Mouse (Mus musculus) megakaryocyte-erythroid progenitor cell, adult 5-6 weeks (primary cell): Measurements from ENCODE around the gene Baiap2. TPM values are rescaled to one million over a fixed set of nuclear protein-coding genes. Genes with fewer than 3 reads are reported as not detected.

Experiments used
- ATAC-seq: replicated peaks from 2 replicates; pipeline ENCODE4 v1.8.0; 2016; ENCODE audit warnings: mild to moderate bottlenecking, inconsistent platforms; ENCODE audit not compliant: severe bottlenecking, poor library complexity, low FRiP score, low TSS enrichment
- total RNA-seq, 2 experiments: library from RNA; stranded (forward) in 1 of 2; stranded (reverse) in 1 of 2; fragments of 200-1000, 215-1000 nt in 1 of 2; fragments of >200 nt in 1 of 2; fragmentation: Nextera tagmentation in 1 of 2; gene quantifications; 2 replicates each; pipeline ENCODE4 v1.2.3; 2014 to 2017

Baiap2 gene
- total RNA-seq (2014; fragmentation: Nextera tagmentation) (1.0 and 2.3 TPM in 2 replicates), total RNA-seq (2017) (1.5 and 17.7 TPM in 2 replicates)

DNA sequence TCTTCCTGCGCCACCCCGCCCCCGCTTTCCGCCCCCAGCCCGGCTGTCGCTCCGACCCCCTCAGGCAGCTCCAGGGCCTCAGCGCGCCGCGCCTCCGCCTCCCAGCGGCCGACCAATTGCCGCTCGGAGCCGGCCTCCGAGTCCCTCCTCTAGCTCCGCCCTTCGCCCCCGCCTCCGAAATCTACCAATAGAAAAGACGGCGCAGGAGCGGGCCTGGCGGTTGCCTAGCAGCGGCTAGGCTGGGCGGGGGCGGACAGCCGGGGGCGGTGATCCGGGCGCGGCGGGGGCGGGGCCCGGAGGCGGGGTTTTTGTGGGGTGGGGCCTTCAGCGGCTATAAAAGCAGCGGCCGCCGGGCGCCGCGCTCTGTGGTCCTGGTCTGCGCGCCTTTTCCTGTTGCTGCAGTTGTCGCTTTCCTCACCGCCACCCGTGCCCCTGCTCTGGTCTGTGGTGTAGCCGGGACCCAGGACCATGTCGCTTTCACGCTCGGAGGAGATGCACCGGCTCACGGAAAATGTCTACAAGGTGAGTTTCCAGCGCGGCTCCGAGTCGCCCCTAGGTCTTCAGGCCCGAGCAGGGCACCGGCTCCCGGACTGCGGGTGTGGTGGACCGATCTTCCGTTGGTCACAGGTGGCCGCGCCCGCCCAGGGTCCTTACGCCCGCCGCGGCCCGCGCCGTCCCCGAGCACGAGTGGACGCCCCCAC lies at the start of gene Baiap2:
Gene Baiap2, plus strand, starts transcription at position 37 of the 701 bp plus-strand sequence.
- ATAC-seq, result peak; percentile 93

DNA sequence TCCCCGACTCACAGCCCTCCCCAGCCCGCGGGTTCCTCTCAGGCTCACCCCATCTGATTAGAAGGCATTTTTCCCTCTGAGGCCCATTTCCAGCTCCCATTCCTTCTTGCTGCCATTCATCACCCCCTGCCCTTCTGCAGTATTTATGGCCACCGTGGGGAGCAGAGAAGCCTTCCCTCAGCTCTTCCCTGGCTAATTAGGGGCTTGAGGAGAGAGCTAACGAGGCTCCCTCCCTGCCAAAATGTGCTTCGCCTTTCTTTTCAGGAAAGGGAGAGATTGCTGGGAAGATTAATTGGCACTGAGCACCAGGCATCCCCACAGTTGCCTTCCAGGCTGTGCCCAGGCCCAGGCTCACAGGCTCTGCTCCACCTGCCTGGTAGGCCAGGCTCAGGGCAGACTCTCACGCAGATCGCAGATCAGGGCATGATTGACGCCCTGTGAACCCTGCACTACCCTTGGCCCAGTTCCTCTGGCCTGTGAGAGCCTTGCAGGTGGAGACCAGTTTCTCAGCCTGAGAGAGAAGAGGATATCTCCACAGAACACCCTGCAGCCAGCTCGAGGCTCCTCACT lies 48.8 kb upstream of the Baiap2 start:
- ATAC-seq, result no peak

DNA sequence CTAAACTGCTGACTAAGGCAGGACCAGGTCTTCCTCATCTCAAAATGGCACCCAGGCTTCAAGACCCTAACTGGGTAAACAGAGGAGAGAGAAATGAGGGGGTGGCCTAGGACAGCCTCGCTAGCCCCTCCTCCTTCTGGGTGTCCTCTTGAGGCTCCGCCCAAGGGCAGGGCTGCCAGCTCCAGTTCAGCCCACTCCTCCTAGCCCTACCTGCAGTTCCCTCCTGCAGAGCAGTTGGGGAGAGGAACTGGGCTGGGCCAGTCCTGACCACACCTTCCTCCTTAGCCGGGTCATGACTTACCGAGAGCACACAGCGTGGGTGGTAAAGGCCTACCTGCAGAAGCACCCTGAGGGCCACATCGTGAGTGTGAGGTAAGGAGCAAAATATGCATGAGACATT lies 47.9 kb upstream of the Baiap2 start:
- no peak for ATAC-seq

DNA sequence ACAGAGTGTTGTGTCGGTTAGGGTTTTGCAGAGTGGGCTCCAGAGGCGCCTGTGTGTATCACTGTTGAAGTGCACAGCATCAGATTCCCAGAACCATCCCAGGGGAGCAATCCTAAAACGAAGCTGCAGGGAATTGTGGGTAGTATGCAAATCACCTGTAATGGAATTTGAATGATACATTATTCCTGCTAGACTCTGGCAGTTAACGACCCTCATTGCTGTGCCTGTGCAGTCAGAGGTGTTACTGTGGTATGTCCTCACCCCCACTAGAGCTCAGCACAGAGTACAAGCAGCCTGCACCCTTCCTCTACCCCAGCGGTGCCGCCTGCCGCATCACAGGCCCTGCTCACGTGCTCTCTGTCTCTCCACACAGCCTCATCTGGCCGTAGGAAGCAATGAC lies 45.5 kb upstream of the Baiap2 start:
- ATAC-seq, result no peak

DNA sequence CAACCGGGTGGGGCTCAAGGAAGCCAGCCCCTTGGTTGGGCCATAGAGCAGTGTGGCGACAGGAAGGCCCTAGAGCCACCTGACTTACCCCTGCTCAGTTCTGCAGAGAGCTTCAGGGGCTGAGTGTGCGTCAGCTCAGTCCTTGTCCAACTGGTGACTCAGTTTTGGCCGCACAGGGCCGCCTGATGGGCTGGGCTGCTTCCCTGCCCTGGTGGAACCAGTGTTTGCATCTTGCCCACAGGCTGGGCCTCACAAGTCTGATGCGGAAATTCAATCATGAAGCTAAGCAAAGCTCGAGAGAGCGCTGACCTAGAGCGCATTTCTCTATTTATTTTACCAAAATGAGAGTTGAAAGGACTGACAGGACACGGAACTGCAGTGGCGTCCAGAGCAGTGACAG lies 43.6 kb upstream of the Baiap2 start:
- ATAC-seq, result no peak

DNA sequence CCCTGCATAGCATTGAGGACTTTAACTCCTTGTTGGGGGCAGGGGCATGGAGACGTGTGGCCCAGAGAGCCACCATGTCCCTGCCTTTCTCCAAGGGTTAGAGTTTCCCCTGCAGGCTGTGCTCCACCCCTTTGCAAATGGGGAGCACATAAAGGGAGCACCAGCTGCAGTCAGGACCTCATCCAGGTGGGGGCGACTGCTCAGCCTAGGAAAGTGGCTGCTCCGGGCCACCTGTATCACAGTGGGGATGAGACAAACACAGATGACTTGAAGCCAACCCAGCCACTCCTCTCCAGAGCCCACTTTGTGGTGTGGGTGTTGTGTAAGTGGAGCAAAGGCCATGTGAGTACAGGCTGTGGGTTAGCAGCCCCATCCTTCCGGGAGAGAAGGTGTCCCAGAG lies 41.4 kb upstream of the Baiap2 start:
- no peak for ATAC-seq

DNA sequence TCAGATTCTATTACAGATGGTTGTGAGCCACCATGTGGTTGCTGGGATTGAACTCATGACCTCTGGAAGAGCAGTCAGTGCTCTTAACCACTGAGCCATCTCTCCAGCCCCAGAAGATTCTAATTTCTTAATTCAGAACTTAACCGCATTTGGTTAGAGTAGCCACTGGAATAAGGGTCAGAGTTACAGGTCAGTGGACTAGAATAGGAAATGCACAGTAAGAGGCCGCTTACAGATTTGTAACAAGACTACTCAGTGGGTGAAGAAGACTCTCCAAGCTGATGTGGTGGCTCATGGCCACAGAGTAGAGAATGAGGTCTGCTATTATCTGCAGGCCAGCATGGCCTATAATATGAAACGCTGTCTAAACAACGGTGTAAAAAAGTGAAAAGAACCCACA lies 39.7 kb upstream of the Baiap2 start:
- no peak for ATAC-seq

DNA sequence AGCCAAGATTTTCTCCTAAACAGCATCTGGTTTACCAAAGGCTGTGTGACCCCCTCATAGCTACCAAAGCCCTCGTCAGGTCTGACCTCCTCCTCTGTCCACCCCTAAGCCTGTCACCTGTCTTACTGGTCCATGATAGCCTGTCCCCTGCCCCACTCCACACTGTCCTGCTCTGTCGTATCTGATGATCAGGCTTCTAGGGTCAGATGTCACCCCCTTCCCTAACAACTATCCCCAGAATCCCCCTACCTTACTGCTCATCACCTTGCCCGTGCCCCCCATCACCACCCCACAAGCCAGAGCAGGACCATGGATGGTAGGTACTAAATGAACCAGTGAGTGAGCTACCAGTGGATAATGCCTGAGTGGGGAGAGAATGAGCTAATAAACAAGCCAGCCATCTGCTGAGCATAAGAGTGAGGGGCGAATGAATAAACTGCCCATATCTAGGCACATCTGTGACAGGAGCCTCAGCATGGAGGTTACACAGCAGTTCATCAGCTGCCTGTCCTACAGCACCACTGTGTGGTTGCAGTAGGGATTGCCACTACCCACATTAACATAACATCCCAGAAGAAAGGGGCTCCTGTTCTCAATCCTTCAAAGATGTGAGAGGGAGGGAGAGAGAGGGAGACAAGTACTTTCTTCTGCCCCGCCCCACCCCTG lies 37.8 kb upstream of the Baiap2 start:
- peak; percentile 74 for ATAC-seq

DNA sequence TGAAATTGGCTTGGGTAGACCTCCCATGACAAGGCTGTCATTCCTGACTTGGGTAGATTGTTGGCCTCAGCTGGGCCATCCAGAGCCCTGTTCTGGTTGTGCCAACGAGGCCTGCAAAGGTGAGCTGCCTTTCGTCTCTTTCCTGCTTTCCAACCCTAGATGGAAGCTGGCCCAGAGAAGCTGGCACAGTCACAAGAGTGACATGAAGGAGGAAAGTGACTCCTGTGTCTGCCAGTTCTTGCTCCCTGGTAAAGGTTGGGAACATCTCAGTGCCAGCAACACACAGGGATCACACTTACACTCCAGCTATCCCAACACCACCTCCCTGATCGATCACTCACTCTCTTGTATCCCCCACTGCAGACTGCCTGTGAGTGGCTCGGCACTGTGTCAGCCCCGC lies 36.8 kb upstream of the Baiap2 start:
- no peak for ATAC-seq

DNA sequence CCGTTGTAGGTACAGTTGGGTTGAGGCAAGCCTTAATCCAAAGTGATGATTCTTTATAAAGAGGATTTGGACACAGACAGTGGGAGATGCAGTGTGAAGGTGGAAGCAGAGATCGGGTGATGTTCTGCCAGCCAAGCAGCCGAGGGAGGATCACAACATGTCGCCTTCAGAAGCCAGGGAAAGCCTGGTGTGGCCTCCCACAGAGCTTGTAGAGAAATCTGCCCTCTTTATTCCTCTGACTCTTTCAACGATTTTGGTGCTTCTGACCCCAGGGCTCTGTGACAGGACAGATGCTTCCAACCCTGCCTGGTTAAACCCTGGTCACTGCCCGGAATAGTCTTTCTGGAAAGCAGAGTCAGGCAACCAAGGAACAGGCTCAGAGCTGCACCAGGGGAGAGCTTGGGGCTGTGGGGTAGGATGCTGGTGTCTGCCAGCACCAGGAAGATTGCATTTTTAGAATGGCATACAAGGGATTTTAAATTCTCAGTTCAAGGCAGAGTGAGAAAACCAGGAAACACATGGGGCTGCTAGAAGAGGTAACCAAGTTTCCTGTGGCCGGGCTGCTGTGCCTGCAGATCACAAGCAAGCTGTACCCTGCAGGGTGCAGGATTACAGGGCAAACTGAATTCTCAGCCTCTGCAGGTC lies 35.4 kb upstream of the Baiap2 start:
- ATAC-seq, result no peak

DNA sequence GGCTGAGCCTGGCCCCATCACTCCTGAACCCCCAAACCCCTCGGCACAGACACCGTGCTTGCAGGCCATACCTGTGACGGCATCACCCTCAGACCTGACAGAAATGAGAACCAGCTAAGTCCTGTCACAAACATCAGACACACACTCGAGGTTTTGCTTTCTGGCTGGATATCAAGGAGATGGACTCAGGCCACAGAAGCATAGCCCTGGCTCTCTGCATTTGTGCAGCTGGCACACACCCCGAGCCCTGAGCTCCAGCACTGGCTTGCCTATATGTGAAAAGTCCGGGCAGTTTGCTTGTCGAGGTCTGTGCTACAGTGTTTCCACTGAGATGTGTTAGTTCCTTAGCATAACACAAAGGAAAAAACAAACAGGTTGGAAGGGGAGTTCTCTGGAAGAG lies 34.9 kb upstream of the Baiap2 start:
- no peak for ATAC-seq

DNA sequence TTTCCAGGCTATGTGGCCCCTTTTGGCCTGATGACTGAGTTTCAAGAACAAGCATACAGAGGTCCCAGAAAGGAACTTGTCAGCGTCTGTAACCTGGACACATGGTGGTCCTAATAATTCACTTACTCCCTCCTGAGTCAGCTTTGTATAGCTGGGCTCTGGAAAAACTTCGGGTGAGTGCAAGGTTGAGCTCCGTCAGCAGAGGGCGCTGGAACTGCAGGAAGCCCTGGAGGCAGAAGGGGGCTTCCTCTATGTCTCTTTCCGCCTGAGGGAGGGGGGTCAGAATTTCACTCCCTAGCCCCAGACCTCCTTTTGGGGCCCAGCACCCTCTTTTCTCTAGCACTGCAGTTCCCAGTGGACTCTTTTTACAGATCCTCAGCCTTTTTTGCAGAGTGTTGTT lies 33.1 kb upstream of the Baiap2 start:
- ATAC-seq, result 0 out of 2 replicates have a peak, but pooled peaks have one; percentile 49

DNA sequence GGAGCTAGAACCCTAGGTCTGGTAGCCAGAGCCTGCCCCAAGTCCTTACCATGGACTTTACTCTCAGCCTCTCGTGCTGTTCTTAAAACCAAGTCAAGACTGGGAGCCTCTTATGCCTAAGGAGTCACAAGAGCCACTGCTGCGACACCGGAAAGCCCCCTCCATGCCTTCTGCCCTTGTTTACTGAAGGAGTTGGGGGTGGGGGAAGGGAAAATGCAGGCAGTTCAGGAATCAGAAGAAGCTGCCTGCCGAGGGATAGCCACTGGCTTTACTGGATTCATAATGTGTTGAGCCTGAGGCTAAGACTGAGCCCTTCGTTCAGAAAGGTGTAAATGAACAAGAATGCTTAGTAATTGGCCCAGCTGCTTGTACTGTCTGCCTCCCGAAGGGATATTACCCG lies 29.7 kb upstream of the Baiap2 start:
- ATAC-seq, result no peak

DNA sequence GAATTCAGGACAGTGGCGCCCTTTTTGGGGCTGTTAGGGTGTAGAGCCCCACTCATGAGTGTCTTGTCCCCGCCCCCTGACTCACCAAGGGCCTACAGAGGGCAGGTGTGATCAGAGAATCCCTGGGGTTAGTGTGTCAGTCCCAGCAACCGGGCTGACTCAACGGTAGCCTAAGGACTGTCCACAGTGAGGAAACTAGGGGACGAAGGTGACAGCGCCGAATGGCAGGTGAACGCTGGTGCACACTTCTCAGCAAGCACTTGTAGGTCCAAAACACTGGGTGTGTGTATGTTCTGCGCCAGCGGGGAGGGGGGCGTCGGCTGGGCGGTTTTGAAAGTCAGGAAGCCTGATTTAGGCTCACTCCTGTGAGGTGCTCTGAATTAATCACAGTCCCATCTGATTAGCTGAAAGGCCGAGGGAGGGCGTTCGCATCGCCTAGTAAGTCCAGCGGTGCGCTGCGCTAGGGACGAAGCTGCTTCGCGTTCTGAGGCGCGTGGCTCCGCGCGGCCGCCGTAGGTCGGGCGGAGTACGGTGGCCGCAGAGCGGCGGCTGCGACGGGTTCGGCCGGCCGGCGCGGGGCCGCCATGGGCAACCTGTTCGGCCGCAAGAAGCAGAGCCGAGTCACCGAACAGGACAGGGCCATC lies 29.1 kb upstream of the Baiap2 start, which contains the start of gene Chmp6:
Gene Chmp6, plus strand, starts transcription at position 151 of the 644 bp plus-strand sequence.
- ATAC-seq, result peak; percentile 40; the same call in 1 of the 2 replicates

DNA sequence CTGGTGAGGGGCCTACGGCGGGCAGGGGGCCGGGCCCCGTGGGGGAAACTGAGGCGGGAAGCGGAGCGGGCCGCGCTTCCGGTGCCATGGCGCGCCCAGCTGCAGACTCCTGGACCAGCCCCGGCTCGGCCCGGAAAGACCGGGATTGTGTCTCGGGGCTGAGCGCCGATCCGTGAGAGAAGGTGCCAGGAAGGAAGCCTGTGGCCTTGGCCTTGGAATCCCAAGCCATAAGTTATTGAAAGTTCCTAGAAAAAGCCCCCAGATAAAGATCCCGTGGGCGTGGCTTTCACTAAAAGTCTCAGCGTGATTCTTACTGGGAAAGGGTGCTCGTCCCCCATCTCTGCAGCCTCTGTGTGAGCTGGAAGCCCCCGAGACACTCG lies 28.6 kb upstream of the Baiap2 start:
- ATAC-seq, result 0 out of 2 replicates have a peak, but pooled peaks have one; percentile 3

DNA sequence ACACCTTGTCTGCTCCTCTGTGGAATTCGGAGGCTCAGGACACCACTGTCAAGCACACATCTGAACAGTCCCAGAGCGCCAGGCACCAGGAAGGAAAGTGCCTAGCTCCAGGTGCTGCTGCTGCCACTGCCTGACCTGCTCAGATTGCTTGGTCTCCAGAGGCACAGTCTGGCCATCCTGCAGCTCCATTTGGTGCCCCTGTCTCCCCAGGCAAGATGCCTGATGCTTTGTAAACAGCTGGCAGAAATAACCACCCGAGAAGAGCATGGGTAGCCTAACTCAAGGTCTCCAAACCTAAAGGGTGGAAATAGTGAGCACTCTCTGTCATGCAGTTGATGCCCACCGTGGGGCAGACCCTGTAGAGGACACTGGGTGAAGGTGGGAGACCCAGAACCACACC lies 28.2 kb upstream of the Baiap2 start:
- no peak for ATAC-seq

DNA sequence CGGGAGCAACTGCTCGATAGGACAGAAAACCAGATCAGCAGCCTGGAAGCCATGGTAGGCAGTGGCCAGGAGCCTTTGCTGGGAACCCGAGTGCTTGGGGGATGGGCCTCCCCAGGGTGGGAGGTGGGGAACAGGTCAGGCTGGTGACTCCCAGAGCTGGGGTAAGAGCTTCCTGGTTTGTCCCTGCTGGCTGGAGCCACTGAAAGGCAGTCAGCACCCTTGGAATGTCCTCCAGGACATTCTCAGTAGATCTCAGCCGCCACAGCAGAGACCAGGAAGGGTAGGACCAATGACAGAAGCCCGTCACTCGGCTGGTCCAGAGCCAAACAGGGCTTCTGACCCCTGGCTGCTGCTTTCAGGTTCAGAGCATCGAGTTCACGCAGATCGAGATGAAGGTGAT lies 26.9 kb upstream of the Baiap2 start:
- no peak for ATAC-seq

DNA sequence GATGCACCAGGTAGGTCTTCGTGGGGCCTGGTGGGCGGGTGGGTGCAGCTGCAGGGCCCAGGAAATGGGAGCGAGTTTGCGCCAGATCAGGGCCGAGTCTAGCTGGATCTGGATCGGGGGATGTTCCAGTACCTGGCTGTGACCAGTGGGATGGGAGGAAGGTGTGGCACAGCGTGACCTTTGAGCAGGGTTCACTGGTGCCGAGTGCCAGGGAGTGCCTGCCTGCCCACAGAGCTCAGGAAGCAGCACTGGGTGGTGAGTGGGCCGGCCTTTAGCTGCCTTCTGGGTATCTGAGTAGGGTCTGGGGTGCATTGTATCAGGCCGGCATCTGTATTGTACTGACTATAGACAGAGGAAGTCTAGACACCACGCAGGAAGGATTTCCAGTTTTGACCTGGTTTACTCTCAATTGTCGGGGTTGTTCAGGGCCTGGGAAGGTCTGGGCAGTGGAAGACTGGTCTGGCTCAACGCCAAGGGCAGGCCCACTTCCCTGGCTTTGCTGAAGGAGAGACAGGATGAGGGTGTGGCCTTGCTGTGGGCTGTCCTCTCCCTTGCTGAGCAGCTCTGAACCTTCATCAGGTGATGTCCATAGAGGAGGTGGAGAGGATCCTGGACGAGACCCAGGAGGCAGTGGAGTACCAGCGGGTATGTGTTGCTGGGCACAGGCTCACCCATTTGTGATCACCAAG lies 26.3 kb upstream of the Baiap2 start:
- ATAC-seq, result no peak

DNA sequence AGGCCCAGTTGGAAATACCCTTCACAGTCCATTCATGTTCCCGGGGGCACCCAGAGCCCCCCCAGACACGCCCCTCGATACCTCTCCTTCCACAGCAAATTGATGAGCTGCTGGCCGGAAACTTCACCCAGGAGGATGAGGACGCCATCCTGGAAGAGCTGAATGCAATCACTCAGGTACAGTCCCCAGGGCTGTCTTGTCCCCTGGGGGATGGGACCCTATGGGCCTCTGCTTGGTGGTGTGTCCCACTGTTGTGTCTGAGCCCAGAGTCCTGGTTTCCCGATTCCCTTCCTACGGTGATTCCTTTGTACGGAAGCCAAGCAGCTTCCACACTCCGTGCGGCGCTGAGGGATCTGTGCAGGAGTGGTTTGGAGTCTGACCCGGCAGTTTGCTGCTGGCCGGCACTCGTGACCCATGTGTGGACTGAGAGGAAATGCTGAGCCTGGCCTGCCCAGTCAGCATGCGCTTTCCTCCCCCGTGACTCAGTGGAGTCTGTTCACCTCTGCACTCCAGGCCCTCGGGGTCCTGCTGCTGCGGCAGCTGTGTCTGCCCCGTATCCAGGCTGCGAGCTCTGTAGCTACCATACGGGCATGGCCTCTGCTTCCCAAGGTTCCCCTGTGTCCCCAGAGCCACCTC lies 25.6 kb upstream of the Baiap2 start:
- no peak for ATAC-seq
